Mouse (Mus musculus) cerebellum, adult 9-10 months (tissue): Measurements from ENCODE around the gene Mybpc2.
A peak's percentile ranks its signal among the peaks of the same experiment; 100 is the strongest.

Experiments used
- DNase-seq: peaks from one replicate; pipeline ENCODE4 v3.0.0; 2022

The Mybpc2 gene

GRCm38 (mm10) chr7:44543071-44543470 is 18.6 kb upstream of the Mybpc2 start:
- DNase-seq, result no peak

GRCm38 (mm10) chr7:44542555-44542954 is 18.1 kb upstream of the Mybpc2 start:
- no peak for DNase-seq

- DNase-seq, result no peak
Observed at GRCm38 (mm10) chr7:44538756-44539624, 14.5 kb upstream of the Mybpc2 start.

- peak; percentile 79 for DNase-seq
Observed at GRCm38 (mm10) chr7:44537496-44537895, 13.0 kb upstream of the Mybpc2 start.

GRCm38 (mm10) chr7:44537009-44537408 is 12.6 kb upstream of the Mybpc2 start:
- DNase-seq, result no peak

- peak; percentile 86 for DNase-seq
Observed at GRCm38 (mm10) chr7:44536590-44536968, 12.1 kb upstream of the Mybpc2 start.

- no peak for DNase-seq
Observed at GRCm38 (mm10) chr7:44535657-44536589, 11.5 kb upstream of the Mybpc2 start.

- peak; percentile 17 for DNase-seq
Observed at GRCm38 (mm10) chr7:44534656-44535441, 10.4 kb upstream of the Mybpc2 start.

GRCm38 (mm10) chr7:44534242-44534641 is 9.8 kb upstream of the Mybpc2 start:
- DNase-seq, result peak; percentile 7

- DNase-seq, result no peak
Observed at GRCm38 (mm10) chr7:44533746-44534045, 9.2 kb upstream of the Mybpc2 start.

GRCm38 (mm10) chr7:44532918-44533745 is 8.7 kb upstream of the Mybpc2 start:
- DNase-seq, result peak; percentile 30

GRCm38 (mm10) chr7:44531946-44532732 is 7.7 kb upstream of the Mybpc2 start, which contains the start of gene Spib:
Spib (minus strand) TSS chr7:44532071.
- DNase-seq, result no peak

- no peak for DNase-seq
Observed at GRCm38 (mm10) chr7:44531207-44531606, 6.8 kb upstream of the Mybpc2 start.

- DNase-seq, result no peak
Observed at GRCm38 (mm10) chr7:44530507-44530906, 6.1 kb upstream of the Mybpc2 start.

GRCm38 (mm10) chr7:44529518-44529917 is 5.1 kb upstream of the Mybpc2 start:
- DNase-seq, result no peak

GRCm38 (mm10) chr7:44527483-44528398 is 3.3 kb upstream of the Mybpc2 start:
- peak; percentile 85 for DNase-seq

- DNase-seq, result no peak
Observed at GRCm38 (mm10) chr7:44526414-44527154, 2.1 kb upstream of the Mybpc2 start.

GRCm38 (mm10) chr7:44525126-44525832 is 823 bp upstream of the Mybpc2 start:
- peak; percentile 69 for DNase-seq

GRCm38 (mm10) chr7:44523056-44523455 is 1.4 kb downstream of the Mybpc2 start:
- no peak for DNase-seq
